Mouse (Mus musculus) kidney, adult 2 months (tissue): ENCODE measurements around the gene Foxp1.

Experiments
- CTCF ChIP-seq: fragments of 200-500 bp; conservative IDR thresholded peaks from 2 replicates; pipeline ENCODE4 v1.5.1; 2011; ENCODE audit warnings: low read depth, mild to moderate bottlenecking, control low read depth, low read length, moderate library complexity, mixed read lengths; ENCODE audit not compliant: insufficient read depth, insufficient read length
- POLR2A ChIP-seq: fragments of 200-500 bp; IDR thresholded peaks from one replicate; pipeline ENCODE4 v1.6.1; 2011; ENCODE audit warnings: low read depth, low read length, control low read depth

DNA sequence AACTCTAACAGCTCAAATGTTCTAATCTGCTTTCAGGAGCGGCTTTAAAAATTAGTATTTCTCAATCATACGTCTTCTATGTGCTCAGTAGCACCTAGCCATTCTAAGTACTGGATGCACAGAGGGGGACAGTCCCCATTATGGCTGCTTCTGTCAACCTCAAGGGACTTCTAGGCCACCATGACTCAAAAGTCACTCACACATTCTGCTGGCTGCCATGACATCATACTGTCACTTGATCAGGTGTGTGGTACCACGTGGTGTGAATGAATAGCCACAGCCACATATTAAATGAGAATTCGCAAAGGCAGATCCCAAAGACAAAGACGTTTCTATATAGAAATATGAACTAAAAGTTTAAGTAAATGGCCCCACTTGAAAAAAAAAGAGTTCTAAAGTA lies 247.9 kb downstream of the Foxp1 start:
- TF ChIP-seq POLR2A (no peak), CTCF (no peak)
